Mouse (Mus musculus) G1E (cell line): ENCODE measurements around the gene Gm49405. TPM values are rescaled to one million over a fixed set of nuclear protein-coding genes. Genes with fewer than 3 reads are reported as not detected.
"Not testable (repeated sequence)": the region's sequence is repeated elsewhere in the genome, so short reads cannot be mapped to it uniquely, and the experiment has no call there.

ENCODE experiments used
- ATAC-seq: 2 replicates; pipeline ENCODE4 v1.8.0; 2016; ENCODE audit warnings: mild to moderate bottlenecking; ENCODE audit not compliant: insufficient number of reproducible peaks, poor library complexity, low FRiP score, severe bottlenecking; ENCODE audit errors: extremely low read depth
- DNase-seq: peaks from one replicate; pipeline ENCODE4 v3.0.0; 2012; ENCODE audit warnings: low spot score
- H3K27me3 ChIP-seq: 2 replicates; pipeline ENCODE4 v1.6.1; 2012; ENCODE audit warnings: mild to moderate bottlenecking, low read length, inconsistent platforms; ENCODE audit not compliant: insufficient read depth
- H3K36me3 ChIP-seq: replicated peaks from 2 replicates; pipeline ENCODE3; 2012; ENCODE audit warnings: mild to moderate bottlenecking, inconsistent platforms
- H3K4me1 ChIP-seq: 2 replicates; pipeline ENCODE4 v1.6.1; 2012; ENCODE audit warnings: low read depth, low read length, inconsistent platforms, mixed read lengths; ENCODE audit not compliant: insufficient read depth
- H3K4me3 ChIP-seq: 2 replicates; pipeline ENCODE4 v1.5.1; 2012; ENCODE audit warnings: low read depth, mild to moderate bottlenecking, inconsistent platforms, low read length, moderate library complexity, mixed read lengths
- H3K9me3 ChIP-seq: replicated peaks from 2 replicates; pipeline ENCODE4 v1.6.1; 2012; ENCODE audit warnings: inconsistent platforms
- CTCF ChIP-seq: IDR thresholded peaks from 2 replicates; pipeline ENCODE4 v1.5.1; 2012; ENCODE audit warnings: low read depth, low read length, inconsistent platforms, mixed read lengths
- GATA1 ChIP-seq: IDR thresholded peaks from 2 replicates; pipeline ENCODE4 v1.6.1; 2012; ENCODE audit warnings: borderline replicate concordance, low read length, inconsistent platforms, mixed read lengths
- GATA2 ChIP-seq: IDR thresholded peaks from 2 replicates; pipeline ENCODE4 v1.6.1; 2012; ENCODE audit warnings: low read depth, low read length, inconsistent platforms, borderline replicate concordance
- POLR2AphosphoS5 ChIP-seq: IDR thresholded peaks from 2 replicates; pipeline ENCODE4 v1.6.1; 2012; ENCODE audit warnings: low read depth, low read length, inconsistent platforms; ENCODE audit not compliant: insufficient replicate concordance
- TAL1 ChIP-seq: conservative IDR thresholded peaks from 2 replicates; pipeline ENCODE4 v1.6.1; 2012; ENCODE audit warnings: low read depth, low read length, inconsistent platforms, mixed read lengths
- polyA plus RNA-seq: library from polyadenylated mRNA; stranded (reverse); fragments of >175 nt; gene quantifications from 2 replicates; pipeline ENCODE4 v1.2.3, GENCODE M21; 2012
- total RNA-seq, 2 experiments: library from RNA; stranded (forward) in 1 of 2; stranded (reverse) in 1 of 2; fragments of 200-1000 nt in 1 of 2; fragments of >200 nt in 1 of 2; fragmentation: Nextera tagmentation in 1 of 2; gene quantifications; 2 replicates each; pipeline ENCODE4 v1.2.3; 2014 to 2017

Gm49405 gene
- total and polyA plus RNA-seq, 3 experiments: 1.7 to 4.7 (median 3.2) TPM

- peaks cover 27% of the 10 kb centered on the region for H3K27me3 ChIP-seq
- H3K4me1 ChIP-seq: no peaks in the 10 kb centered on the region
- no peaks in the 10 kb centered on the region for H3K36me3 ChIP-seq
- ATAC-seq: no peak
- H3K9me3 ChIP-seq: no peaks in the 10 kb centered on the region
- TF ChIP-seq GATA2 (no peak), TAL1 (no peak), GATA1 (no peak), POLR2AphosphoS5 (no peak), CTCF (no peak)
- no peak overlapping the region for H3K4me3 ChIP-seq
- DNase-seq: no peak
Observed at GRCm38 (mm10) chr19:3966330-3967075, 33.9 kb upstream of the Gm49405 start.

- no peaks in the 10 kb centered on the region for H3K36me3 ChIP-seq
- no peaks in the 10 kb centered on the region for H3K9me3 ChIP-seq
- ATAC-seq: no peak
- no peaks in the 10 kb centered on the region for H3K4me1 ChIP-seq
- TF ChIP-seq GATA1: no peak
- TF ChIP-seq POLR2AphosphoS5: no peak
- no peak for TF ChIP-seq CTCF
- no peak for TF ChIP-seq TAL1
- no peak for TF ChIP-seq GATA2
- no peak for DNase-seq
- H3K27me3 ChIP-seq: peaks cover 29% of the 10 kb centered on the region
- H3K4me3 ChIP-seq: no peak overlapping the region
Observed at GRCm38 (mm10) chr19:3967258-3967657, 33.2 kb upstream of the Gm49405 start.

- H3K36me3 ChIP-seq: no peaks in the 10 kb centered on the region
- peaks cover 48% of the 10 kb centered on the region for H3K27me3 ChIP-seq
- TF ChIP-seq TAL1 (no peak), POLR2AphosphoS5 (no peak), GATA2 (no peak), GATA1 (no peak), CTCF (no peak)
- DNase-seq (no peak), ATAC-seq (no peak)
- no peak within 1 kb of the TSS for H3K4me3 ChIP-seq
- H3K4me1 ChIP-seq: no peaks in the 10 kb centered on the region
- no peaks in the 10 kb centered on the region for H3K9me3 ChIP-seq
Observed at GRCm38 (mm10) chr19:3972229-3972628, 28.2 kb upstream of the Gm49405 start, which contains the start of gene Aldh3b2. Gene Aldh3b2 (plus strand): TSS chr19:3972328.

DNA sequence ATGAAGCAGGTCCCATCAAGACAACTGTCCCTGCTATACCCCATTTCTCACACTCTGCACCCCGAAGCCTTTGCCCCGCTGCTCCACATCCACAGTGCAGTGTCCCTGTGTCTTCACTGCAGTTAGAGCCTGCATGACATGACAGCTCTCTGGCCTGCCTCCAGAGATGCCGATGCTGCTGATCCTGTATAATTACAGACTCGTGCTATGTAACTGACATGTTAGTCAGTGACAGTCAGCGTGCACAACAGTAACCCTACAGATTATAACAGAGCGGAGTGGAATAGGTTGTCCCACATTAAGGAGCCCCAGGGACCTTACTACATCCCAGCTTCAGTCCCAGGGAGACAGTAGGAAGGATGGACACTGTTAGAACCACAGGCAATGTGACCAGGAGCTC is 25.8 kb upstream of the Gm49405 start:
- not testable (repeated sequence) for ATAC-seq, H3K4me3 ChIP-seq, H3K36me3 ChIP-seq, H3K9me3 ChIP-seq, DNase-seq, H3K4me1 ChIP-seq
- H3K27me3 ChIP-seq: peaks cover 43% of the 10 kb centered on the region

- Histone ChIP-seq H3K4me1 (peaks cover 5% of the 10 kb centered on the region), H3K4me3 (no peak overlapping the region), H3K36me3 (no peaks in the 10 kb centered on the region), H3K27me3 (peaks cover 49% of the 10 kb centered on the region), H3K9me3 (no peaks in the 10 kb centered on the region)
- DNase-seq (no peak), ATAC-seq (no peak)
- TF ChIP-seq TAL1: no peak
- TF ChIP-seq CTCF: no peak
- no peak for TF ChIP-seq POLR2AphosphoS5
- no peak for TF ChIP-seq GATA2
- no peak for TF ChIP-seq GATA1
Observed at GRCm38 (mm10) chr19:3975866-3976265, 24.6 kb upstream of the Gm49405 start.

DNA sequence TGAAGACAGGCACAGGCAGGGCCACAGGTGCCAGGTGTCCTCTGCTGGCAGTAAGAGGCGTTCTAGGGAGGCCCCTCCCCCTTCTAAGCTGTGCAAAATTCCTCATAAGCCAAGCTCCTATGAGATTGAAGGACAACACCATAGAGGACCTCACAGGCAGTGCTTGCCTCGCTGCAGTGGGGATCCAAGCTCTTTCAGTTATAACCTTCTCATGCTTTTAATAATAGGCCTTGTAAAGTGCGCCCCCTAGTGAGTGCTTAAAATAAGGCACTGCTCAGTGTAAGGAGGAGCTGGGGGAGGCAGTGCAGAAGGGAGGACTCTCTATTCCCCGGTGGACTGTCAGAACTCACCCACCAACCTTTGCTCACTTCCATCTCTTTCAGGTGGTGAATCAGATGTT is 20.1 kb upstream of the Gm49405 start:
- no peak overlapping the region; the same call in 1 of the 2 replicates for H3K4me3 ChIP-seq
- DNase-seq (peak; percentile 71), ATAC-seq (peak; percentile 45; the same call in 1 of the 2 replicates)
- peaks cover 39% of the 10 kb centered on the region for H3K27me3 ChIP-seq
- H3K36me3 ChIP-seq: no peaks in the 10 kb centered on the region
- H3K9me3 ChIP-seq: no peaks in the 10 kb centered on the region
- H3K4me1 ChIP-seq: peaks cover 5% of the 10 kb centered on the region
- TF ChIP-seq CTCF (peak; percentile 78), TAL1 (no peak)

DNA sequence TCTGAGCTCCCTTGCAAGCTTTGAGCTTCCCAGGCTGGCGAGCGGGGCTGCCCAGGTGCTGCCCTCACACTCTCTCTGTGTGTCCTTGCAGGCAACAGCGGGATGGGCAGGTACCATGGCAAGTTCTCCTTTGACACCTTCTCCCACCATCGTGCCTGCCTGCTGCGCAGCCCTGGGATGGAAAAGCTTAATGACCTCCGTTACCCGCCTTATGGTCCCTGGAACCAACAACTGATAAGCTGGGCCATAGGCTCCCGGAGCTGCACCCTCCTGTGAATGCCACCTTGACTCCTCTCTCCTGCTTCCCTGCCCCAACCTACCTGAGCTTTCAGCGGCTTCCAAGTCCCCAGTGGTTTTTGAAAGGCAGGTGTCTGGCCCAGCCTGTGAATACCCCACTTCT is 19.5 kb upstream of the Gm49405 start:
- no peak for DNase-seq
- Histone ChIP-seq H3K27me3 (peaks cover 42% of the 10 kb centered on the region), H3K4me1 (peaks cover 5% of the 10 kb centered on the region), H3K36me3 (no peaks in the 10 kb centered on the region), H3K9me3 (no peaks in the 10 kb centered on the region), H3K4me3 (no peak overlapping the region)
- TF ChIP-seq GATA1: no peak
- no peak for TF ChIP-seq TAL1
- TF ChIP-seq POLR2AphosphoS5: no peak
- TF ChIP-seq GATA2: no peak
- TF ChIP-seq CTCF: no peak
- no peak for ATAC-seq
